Mouse (Mus musculus): ENCODE data around the gene Cdh23.

- TF ChIP-seq GATA1 (IDR thresholded peaks at IDR 0.05; ENCODE audit: borderline replicate concordance, low read length) (no peak), CTCF (IDR thresholded peaks at IDR 0.05; ENCODE audit: low read depth, low read length) (no peak)
Measured at GRCm38 (mm10) chr10:60277207-60278005, 418.9 kb downstream of the Cdh23 start, which contains the start of gene Psap.

Measured in G1E (cell line).